Mouse (Mus musculus): ENCODE data around the gene Poll. TPM values are rescaled to one million over a fixed set of nuclear protein-coding genes. Genes with fewer than 3 reads are reported as not detected.

Poll gene
- polyA plus RNA-seq (2014; fragmentation: Nextera tagmentation; extraction: Ambion mirVana): 13.9 and 20.6 TPM in 2 replicates

DNA sequence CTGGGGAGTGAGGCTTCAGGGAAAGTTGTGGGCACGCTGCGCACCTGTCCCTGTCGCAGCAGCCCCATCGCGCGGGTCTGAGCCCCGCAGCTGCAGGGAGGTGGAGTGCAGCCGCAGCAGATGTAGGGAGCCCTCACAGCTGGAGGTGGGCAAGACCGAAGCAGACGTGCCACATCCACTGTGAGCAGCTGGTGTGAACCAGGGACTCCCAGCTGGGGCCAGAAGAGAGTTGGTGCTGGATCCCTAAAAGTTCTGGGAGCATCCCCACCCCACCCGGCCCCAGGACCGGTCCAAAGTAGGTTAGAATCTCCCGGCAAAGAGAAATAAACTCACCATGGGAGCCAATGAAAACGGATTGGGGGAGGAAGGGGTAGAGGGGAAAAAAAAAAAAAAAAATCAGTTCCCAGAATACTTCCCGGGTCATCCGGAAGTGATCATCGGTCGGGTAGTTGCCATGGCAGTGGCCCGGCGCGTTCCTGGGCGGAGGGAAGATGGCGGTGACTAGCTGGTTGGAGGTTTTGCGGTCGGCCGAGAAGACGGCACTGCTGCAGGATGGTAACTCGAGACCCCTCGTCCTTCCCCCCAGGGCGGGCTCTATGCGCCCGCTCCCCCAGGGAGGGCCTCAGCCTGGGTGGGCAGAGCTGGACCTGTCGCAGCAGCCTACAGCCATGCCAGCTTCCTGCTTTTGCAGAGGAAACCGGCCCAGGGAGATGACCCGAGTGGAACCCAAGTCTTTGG lies at the start of gene Poll, which contains the start of gene Gm17018:
Gene Poll (minus strand): TSS at position 379 of the 738 bp plus-strand sequence.
Gene Gm17018 (plus strand): TSS at position 463 of the 738 bp plus-strand sequence.
- peaks cover 8% of the 10 kb centered on the region; the same call in 1 of the 2 replicates for H3K36me3 ChIP-seq (ENCODE audit: control insufficient read depth, insufficient read depth, low read length)
- peak within 1 kb of the TSS; percentile 73 for H3K9ac ChIP-seq (ENCODE audit: low read depth, low read length)
- under 1% methylated on average over 35 of the region's 35 CpGs for WGBS
- no peaks in the 10 kb centered on the region for H3K9me3 ChIP-seq (ENCODE audit: control insufficient read depth, low read length)
- H3K4me3 ChIP-seq (ENCODE audit: low read length): peak within 1 kb of the TSS; percentile 69
- H3K4me2 ChIP-seq (replicated peaks; ENCODE audit: low read depth, low read length): peak within 1 kb of the TSS; percentile 75
- peak; percentile 84 for ATAC-seq (ENCODE audit: low FRiP score, low TSS enrichment)
- H3K27ac ChIP-seq (ENCODE audit: low read depth, low read length): peak within 1 kb of the TSS; percentile 75
- H3K27me3 ChIP-seq (ENCODE audit: control insufficient read depth, insufficient read depth, low read length): no peaks in the 10 kb centered on the region
- H3K4me1 ChIP-seq (ENCODE audit: control insufficient read depth, insufficient read depth, low read length): 0 out of 2 replicates have a peak, but pooled peaks cover 3% of the 10 kb centered on the region

DNA sequence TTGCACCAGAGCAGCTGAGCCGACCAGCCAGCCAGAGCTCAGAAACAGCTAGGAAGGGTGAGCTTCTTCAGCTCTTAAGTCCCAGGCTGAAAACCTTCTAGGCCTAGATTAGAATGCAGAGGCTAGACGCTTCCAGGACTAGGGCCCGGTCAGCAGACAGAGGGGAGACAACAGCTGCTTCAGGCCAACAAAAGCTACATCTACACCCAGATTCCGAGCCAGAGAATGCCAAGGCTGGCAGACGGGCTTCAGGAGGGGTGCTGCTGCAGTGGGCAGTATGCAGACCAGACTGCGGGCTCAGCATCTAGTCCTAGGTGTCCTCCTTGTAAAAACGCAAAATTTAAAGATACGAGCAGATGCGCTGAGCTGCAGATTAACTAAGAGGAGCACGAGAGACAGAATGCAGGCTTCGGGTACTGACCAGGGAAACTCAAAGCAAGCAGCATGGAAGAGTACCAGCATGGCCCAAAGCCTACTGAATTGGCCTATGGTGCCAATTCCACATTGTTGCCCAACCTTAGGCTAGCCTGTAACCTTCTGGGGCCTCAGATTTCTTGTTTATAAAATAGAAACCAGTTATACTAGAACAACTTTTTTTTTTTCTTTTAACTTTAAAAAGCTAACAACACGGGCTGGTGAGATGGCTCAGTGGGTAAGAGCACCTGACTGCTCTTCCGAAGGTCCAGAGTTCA lies 48.5 kb upstream of the Poll start:
- 88% methylated on average over 13 of the region's 13 CpGs for WGBS
- no peak overlapping the region for H3K27ac ChIP-seq (ENCODE audit: low read depth, low read length)
- H3K4me3 ChIP-seq (ENCODE audit: low read length): no peak overlapping the region
- no peaks in the 10 kb centered on the region for H3K27me3 ChIP-seq (ENCODE audit: control insufficient read depth, insufficient read depth, low read length)
- no peak overlapping the region for H3K9ac ChIP-seq (ENCODE audit: low read depth, low read length)
- no peak for ATAC-seq (ENCODE audit: low FRiP score, low TSS enrichment)
- no peaks in the 10 kb centered on the region; the same call in 1 of the 2 replicates for H3K36me3 ChIP-seq (ENCODE audit: control insufficient read depth, insufficient read depth, low read length)
- no peak overlapping the region for H3K4me2 ChIP-seq (replicated peaks; ENCODE audit: low read depth, low read length)
- no peaks in the 10 kb centered on the region for H3K9me3 ChIP-seq (ENCODE audit: control insufficient read depth, low read length)
- no peaks in the 10 kb centered on the region for H3K4me1 ChIP-seq (ENCODE audit: control insufficient read depth, insufficient read depth, low read length)

DNA sequence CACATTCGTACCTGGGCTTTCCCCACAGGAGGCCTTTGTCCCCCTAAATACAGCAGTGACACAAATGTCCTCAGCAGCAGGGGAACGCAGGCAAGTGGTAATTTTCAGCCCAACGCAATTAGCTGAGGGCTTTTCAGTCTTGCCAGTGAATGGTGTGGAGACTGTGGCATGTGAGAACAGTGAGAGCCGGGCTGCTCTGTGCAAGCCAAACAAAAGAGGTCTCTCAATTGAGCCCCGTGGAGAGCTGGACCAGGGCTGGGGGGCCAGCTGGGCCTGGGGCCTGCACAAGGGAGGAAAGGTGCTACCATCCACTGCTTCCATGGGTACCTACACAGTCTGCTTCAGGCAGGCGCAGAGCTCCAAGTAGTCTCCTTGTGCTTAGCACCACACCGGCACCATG lies 47.1 kb upstream of the Poll start:
- 54% methylated on average over 7 of the region's 7 CpGs for WGBS
- no peak overlapping the region for H3K4me3 ChIP-seq (ENCODE audit: low read length)
- H3K9me3 ChIP-seq (ENCODE audit: control insufficient read depth, low read length): no peaks in the 10 kb centered on the region
- H3K4me1 ChIP-seq (ENCODE audit: control insufficient read depth, insufficient read depth, low read length): no peaks in the 10 kb centered on the region
- H3K9ac ChIP-seq (ENCODE audit: low read depth, low read length): 0 out of 2 replicates have a peak overlapping the region, but pooled peaks have one; percentile 18
- H3K27me3 ChIP-seq (ENCODE audit: control insufficient read depth, insufficient read depth, low read length): no peaks in the 10 kb centered on the region
- ATAC-seq (ENCODE audit: low FRiP score, low TSS enrichment): no peak
- no peaks in the 10 kb centered on the region; the same call in 1 of the 2 replicates for H3K36me3 ChIP-seq (ENCODE audit: control insufficient read depth, insufficient read depth, low read length)
- no peak overlapping the region for H3K4me2 ChIP-seq (replicated peaks; ENCODE audit: low read depth, low read length)
- no peak overlapping the region for H3K27ac ChIP-seq (ENCODE audit: low read depth, low read length)

DNA sequence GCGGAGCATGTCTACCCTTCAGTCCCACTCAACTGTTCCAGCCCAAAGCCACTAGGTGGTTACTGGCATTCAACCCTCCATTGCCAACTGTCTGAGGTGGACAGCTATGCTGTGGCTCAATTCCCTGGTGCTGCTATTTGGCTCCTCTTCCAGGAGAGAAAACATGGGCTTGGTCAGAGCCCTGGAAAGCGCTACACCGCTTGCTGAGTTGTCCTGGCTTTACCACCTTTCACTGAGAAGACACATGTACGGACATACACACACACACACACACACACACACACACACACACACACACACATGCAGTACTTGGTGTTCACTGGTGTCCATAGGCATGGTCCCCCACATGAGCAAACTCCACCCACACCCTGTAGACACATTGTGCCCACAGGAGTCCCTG lies 46.4 kb upstream of the Poll start:
- Histone ChIP-seq H3K4me2 (replicated peaks; ENCODE audit: low read depth, low read length) (no peak overlapping the region), H3K9ac (ENCODE audit: low read depth, low read length) (no peak overlapping the region), H3K4me3 (ENCODE audit: low read length) (no peak overlapping the region), H3K4me1 (ENCODE audit: control insufficient read depth, insufficient read depth, low read length) (no peaks in the 10 kb centered on the region), H3K36me3 (ENCODE audit: control insufficient read depth, insufficient read depth, low read length) (no peaks in the 10 kb centered on the region; the same call in 1 of the 2 replicates), H3K27ac (ENCODE audit: low read depth, low read length) (no peak overlapping the region), H3K9me3 (ENCODE audit: control insufficient read depth, low read length) (no peaks in the 10 kb centered on the region), H3K27me3 (ENCODE audit: control insufficient read depth, insufficient read depth, low read length) (no peaks in the 10 kb centered on the region)
- ATAC-seq (ENCODE audit: low FRiP score, low TSS enrichment): no peak
- 90% methylated on average over 4 of the region's 4 CpGs for WGBS

DNA sequence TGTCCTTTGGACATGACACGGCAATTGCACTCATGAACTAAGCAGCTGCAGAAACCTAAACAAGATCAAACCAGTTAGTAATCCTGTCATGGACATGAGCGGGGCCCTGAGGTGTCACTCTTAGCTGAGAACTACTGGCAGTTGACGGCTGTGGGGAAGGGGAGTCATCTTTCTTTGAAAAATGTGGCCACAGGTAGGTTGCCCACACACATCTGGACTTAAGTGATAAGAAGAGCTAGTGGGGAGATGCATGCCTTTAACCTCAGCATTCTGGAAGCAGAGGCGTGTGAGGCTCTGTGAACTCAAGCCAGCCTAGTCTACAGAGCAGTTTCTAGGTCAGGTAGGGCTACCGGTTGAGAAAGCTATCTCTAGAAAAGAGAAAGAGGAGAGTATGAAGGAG lies 42.3 kb upstream of the Poll start:
- 86% methylated on average over 5 of the region's 5 CpGs for WGBS
- Histone ChIP-seq H3K27ac (ENCODE audit: low read depth, low read length) (no peak overlapping the region), H3K4me3 (ENCODE audit: low read length) (no peak overlapping the region)

DNA sequence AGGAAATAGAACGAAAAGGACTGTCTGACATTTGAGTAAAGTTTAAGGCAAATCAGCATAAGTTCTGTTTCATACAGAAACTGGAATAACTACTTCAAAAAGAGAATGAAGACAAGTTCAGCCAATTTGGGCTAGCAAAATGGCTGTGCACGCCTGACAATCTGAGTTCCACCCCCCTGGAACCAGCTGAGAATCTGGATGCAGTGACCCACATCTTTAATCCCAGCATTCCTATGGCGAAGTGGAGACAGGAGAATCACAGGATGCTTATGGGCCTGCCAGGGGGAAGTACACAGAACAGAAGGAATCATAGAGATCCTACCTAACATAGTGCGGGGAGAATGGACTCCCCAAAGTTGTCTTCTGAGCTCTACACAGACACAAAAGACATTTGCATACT lies 36.8 kb upstream of the Poll start:
- ATAC-seq (ENCODE audit: low FRiP score, low TSS enrichment): no peak
- no peak overlapping the region for H3K4me2 ChIP-seq (replicated peaks; ENCODE audit: low read depth, low read length)
- no peaks in the 10 kb centered on the region for H3K27me3 ChIP-seq (ENCODE audit: control insufficient read depth, insufficient read depth, low read length)
- H3K4me3 ChIP-seq (ENCODE audit: low read length): no peak overlapping the region
- H3K36me3 ChIP-seq (ENCODE audit: control insufficient read depth, insufficient read depth, low read length): no peaks in the 10 kb centered on the region; the same call in 1 of the 2 replicates
- 76% methylated on average over 4 of the region's 4 CpGs for WGBS
- H3K27ac ChIP-seq (ENCODE audit: low read depth, low read length): no peak overlapping the region
- no peak overlapping the region for H3K9ac ChIP-seq (ENCODE audit: low read depth, low read length)
- H3K9me3 ChIP-seq (ENCODE audit: control insufficient read depth, low read length): no peaks in the 10 kb centered on the region
- H3K4me1 ChIP-seq (ENCODE audit: control insufficient read depth, insufficient read depth, low read length): no peaks in the 10 kb centered on the region

More for the DNA sequence above, 42.3 kb upstream of the Poll start:
- no peaks in the 10 kb centered on the region for H3K9me3 ChIP-seq (ENCODE audit: control insufficient read depth, low read length)
- no peaks in the 10 kb centered on the region for H3K27me3 ChIP-seq (ENCODE audit: control insufficient read depth, insufficient read depth, low read length)
- no peak overlapping the region for H3K9ac ChIP-seq (ENCODE audit: low read depth, low read length)
- H3K4me2 ChIP-seq (replicated peaks; ENCODE audit: low read depth, low read length): no peak overlapping the region
- H3K4me1 ChIP-seq (ENCODE audit: control insufficient read depth, insufficient read depth, low read length): no peaks in the 10 kb centered on the region
- ATAC-seq (ENCODE audit: low FRiP score, low TSS enrichment): no peak
- H3K36me3 ChIP-seq (ENCODE audit: control insufficient read depth, insufficient read depth, low read length): no peaks in the 10 kb centered on the region; the same call in 1 of the 2 replicates

DNA sequence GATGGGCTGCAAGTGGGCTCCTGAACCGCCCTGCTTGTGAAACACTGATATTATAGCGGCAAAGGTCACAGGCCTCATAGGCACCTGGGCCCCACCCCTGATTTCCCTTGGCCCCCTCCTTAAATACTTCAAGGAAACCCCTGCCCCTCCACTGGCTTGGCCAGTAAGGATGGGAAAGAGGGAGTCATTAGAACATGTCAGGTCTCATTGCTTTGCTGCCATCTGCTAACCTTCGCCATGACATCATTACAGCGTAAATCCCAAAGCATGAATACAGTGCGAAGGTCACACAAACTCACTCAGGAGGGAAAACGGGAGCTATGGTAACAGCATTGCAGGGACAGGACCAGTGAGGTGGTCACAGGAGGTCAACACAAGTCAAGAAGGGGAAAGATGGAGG lies 36.1 kb upstream of the Poll start:
- Histone ChIP-seq H3K4me3 (ENCODE audit: low read length) (no peak overlapping the region), H3K4me1 (ENCODE audit: control insufficient read depth, insufficient read depth, low read length) (0 out of 2 replicates have a peak, but pooled peaks cover 2% of the 10 kb centered on the region), H3K27ac (ENCODE audit: low read depth, low read length) (no peak overlapping the region), H3K9me3 (ENCODE audit: control insufficient read depth, low read length) (no peaks in the 10 kb centered on the region), H3K4me2 (replicated peaks; ENCODE audit: low read depth, low read length) (no peak overlapping the region), H3K27me3 (ENCODE audit: control insufficient read depth, insufficient read depth, low read length) (no peaks in the 10 kb centered on the region), H3K36me3 (ENCODE audit: control insufficient read depth, insufficient read depth, low read length) (no peaks in the 10 kb centered on the region), H3K9ac (ENCODE audit: low read depth, low read length) (no peak overlapping the region)
- ATAC-seq (ENCODE audit: low FRiP score, low TSS enrichment): no peak
- 75% methylated on average over 6 of the region's 6 CpGs for WGBS

DNA sequence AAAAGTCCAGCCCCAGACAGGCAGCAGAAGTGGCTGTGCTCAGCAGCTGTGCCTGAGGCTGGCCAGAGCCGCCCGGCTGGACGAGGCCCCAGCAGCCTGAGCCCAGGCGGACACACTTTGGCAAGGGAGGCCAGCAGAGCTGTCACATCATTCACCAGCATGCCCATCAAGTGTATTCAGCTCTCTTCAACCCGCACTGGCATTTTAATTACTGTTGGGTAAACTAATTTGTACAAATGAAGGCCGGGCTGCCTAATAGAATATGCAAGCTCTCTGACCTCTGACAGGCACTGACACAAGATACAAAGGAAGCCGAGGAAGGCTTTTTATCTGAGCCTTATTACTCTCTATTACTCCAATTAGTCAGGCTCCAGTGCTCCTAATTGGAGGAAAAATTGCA lies 35.7 kb upstream of the Poll start:
- WGBS: 33% methylated on average over 7 of the region's 7 CpGs
- no peaks in the 10 kb centered on the region for H3K9me3 ChIP-seq (ENCODE audit: control insufficient read depth, low read length)
- no peaks in the 10 kb centered on the region for H3K36me3 ChIP-seq (ENCODE audit: control insufficient read depth, insufficient read depth, low read length)
- 0 out of 2 replicates have a peak, but pooled peaks cover 2% of the 10 kb centered on the region for H3K4me1 ChIP-seq (ENCODE audit: control insufficient read depth, insufficient read depth, low read length)
- no peak overlapping the region for H3K4me3 ChIP-seq (ENCODE audit: low read length)
- no peaks in the 10 kb centered on the region for H3K27me3 ChIP-seq (ENCODE audit: control insufficient read depth, insufficient read depth, low read length)
- no peak overlapping the region for H3K4me2 ChIP-seq (replicated peaks; ENCODE audit: low read depth, low read length)
- H3K27ac ChIP-seq (ENCODE audit: low read depth, low read length): no peak overlapping the region
- no peak for ATAC-seq (ENCODE audit: low FRiP score, low TSS enrichment)
- no peak overlapping the region for H3K9ac ChIP-seq (ENCODE audit: low read depth, low read length)

DNA sequence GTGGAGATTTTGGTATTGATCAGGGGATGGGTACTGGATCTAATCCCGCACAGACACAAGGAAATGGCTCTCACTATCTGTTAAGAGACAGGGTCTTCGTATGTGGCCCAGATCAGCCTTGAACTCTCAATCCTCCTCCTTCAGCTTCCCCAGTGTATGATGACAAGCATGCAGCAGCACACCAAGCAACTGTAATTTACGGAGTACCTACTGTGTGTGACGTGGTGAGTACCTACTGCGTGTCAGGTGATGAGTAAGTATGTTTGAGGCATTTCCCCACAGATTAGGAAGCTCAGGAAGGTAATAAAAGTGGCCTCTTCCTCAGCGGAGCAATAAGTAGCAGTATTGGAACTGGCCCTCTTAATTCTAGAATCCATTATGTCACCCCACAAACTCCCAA lies 35.1 kb upstream of the Poll start:
- Histone ChIP-seq H3K27me3 (ENCODE audit: control insufficient read depth, insufficient read depth, low read length) (no peaks in the 10 kb centered on the region), H3K27ac (ENCODE audit: low read depth, low read length) (no peak overlapping the region), H3K4me3 (ENCODE audit: low read length) (no peak overlapping the region), H3K9me3 (ENCODE audit: control insufficient read depth, low read length) (no peaks in the 10 kb centered on the region), H3K9ac (ENCODE audit: low read depth, low read length) (no peak overlapping the region), H3K36me3 (ENCODE audit: control insufficient read depth, insufficient read depth, low read length) (no peaks in the 10 kb centered on the region), H3K4me2 (replicated peaks; ENCODE audit: low read depth, low read length) (no peak overlapping the region), H3K4me1 (ENCODE audit: control insufficient read depth, insufficient read depth, low read length) (0 out of 2 replicates have a peak, but pooled peaks cover 2% of the 10 kb centered on the region)
- no peak for ATAC-seq (ENCODE audit: low FRiP score, low TSS enrichment)
- WGBS: 92% methylated on average over 6 of the region's 6 CpGs
